Mouse (Mus musculus): ENCODE measurements around the gene Mtus2. TPM values are rescaled to one million over a fixed set of nuclear protein-coding genes. Genes with fewer than 3 reads are reported as not detected.
A peak's percentile ranks its signal among the peaks of the same experiment; 100 is the strongest.

Mtus2 gene
- 5.5 TPM in 2 replicates for polyA plus RNA-seq (2015; fragmentation: Nextera tagmentation; extraction: Ambion mirVana)

GRCm38 (mm10) chr5:147956821-147957564, at the start of gene Mtus2:
Gene Mtus2 (plus strand): TSS chr5:147957320.
- WGBS = 1% methylated on average over 40 of the region's 55 CpGs
- H3K27me3 ChIP-seq (replicated peaks; ENCODE audit: insufficient read depth, low read length) = peaks cover 18% of the 10 kb centered on the region; the same call in 1 of the 2 replicates
- DNase-seq (ENCODE audit: low spot score) (peak; percentile 78), ATAC-seq (peak; percentile 86)
- H3K9me3 ChIP-seq (ENCODE audit: low read length) = no peaks in the 10 kb centered on the region
- H3K27ac ChIP-seq (ENCODE audit: low read length) = no peak within 1 kb of the TSS
- no peak within 1 kb of the TSS for H3K9ac ChIP-seq (replicated peaks; ENCODE audit: low read depth)
- H3K4me2 ChIP-seq (replicated peaks; ENCODE audit: low read depth, low read length) = peak within 1 kb of the TSS; percentile 80
- TF ChIP-seq EP300 (IDR thresholded peaks at IDR 0.05) = no peak
- peak; percentile 91 for TF ChIP-seq CTCF (IDR thresholded peaks at IDR 0.05)
- peak within 1 kb of the TSS; percentile 40 for H3K4me3 ChIP-seq (ENCODE audit: low read depth, low read length)
- no peaks in the 10 kb centered on the region for H3K36me3 ChIP-seq (ENCODE audit: insufficient read depth, low read length)
- H3K4me1 ChIP-seq (ENCODE audit: insufficient read depth, low read depth, low read length) = no peaks in the 10 kb centered on the region

- Histone ChIP-seq H3K4me2 (replicated peaks; ENCODE audit: low read depth, low read length) (no peak overlapping the region), H3K27me3 (replicated peaks; ENCODE audit: insufficient read depth, low read length) (no peaks in the 10 kb centered on the region), H3K4me3 (ENCODE audit: low read depth, low read length) (no peak overlapping the region), H3K9ac (replicated peaks; ENCODE audit: low read depth) (no peak overlapping the region), H3K4me1 (ENCODE audit: insufficient read depth, low read depth, low read length) (no peaks in the 10 kb centered on the region), H3K27ac (ENCODE audit: low read length) (no peak overlapping the region), H3K36me3 (ENCODE audit: insufficient read depth, low read length) (no peaks in the 10 kb centered on the region), H3K9me3 (ENCODE audit: low read length) (no peaks in the 10 kb centered on the region)
- ATAC-seq (no peak), DNase-seq (ENCODE audit: low spot score) (no peak)
- 87% methylated on average over 8 of the region's 8 CpGs for WGBS
- TF ChIP-seq EP300 (IDR thresholded peaks at IDR 0.05) (no peak), CTCF (IDR thresholded peaks at IDR 0.05) (no peak)
Measured at GRCm38 (mm10) chr5:147907851-147908250, 49.3 kb upstream of the Mtus2 start.

- Histone ChIP-seq H3K4me1 (ENCODE audit: insufficient read depth, low read depth, low read length) (0 out of 2 replicates have a peak, but pooled peaks cover 5% of the 10 kb centered on the region), H3K4me3 (ENCODE audit: low read depth, low read length) (no peak overlapping the region), H3K36me3 (ENCODE audit: insufficient read depth, low read length) (no peaks in the 10 kb centered on the region), H3K9me3 (ENCODE audit: low read length) (no peaks in the 10 kb centered on the region), H3K4me2 (replicated peaks; ENCODE audit: low read depth, low read length) (no peak overlapping the region), H3K9ac (replicated peaks; ENCODE audit: low read depth) (no peak overlapping the region), H3K27ac (ENCODE audit: low read length) (no peak overlapping the region), H3K27me3 (replicated peaks; ENCODE audit: insufficient read depth, low read length) (no peaks in the 10 kb centered on the region)
- ATAC-seq (no peak), DNase-seq (ENCODE audit: low spot score) (no peak)
- WGBS = 70% methylated on average over 12 of the region's 12 CpGs
- TF ChIP-seq CTCF (IDR thresholded peaks at IDR 0.05) = peak; percentile 50
- no peak for TF ChIP-seq EP300 (IDR thresholded peaks at IDR 0.05)
Measured at GRCm38 (mm10) chr5:147910807-147911509, 46.2 kb upstream of the Mtus2 start.

- Histone ChIP-seq H3K36me3 (ENCODE audit: insufficient read depth, low read length) (no peaks in the 10 kb centered on the region), H3K9me3 (ENCODE audit: low read length) (no peaks in the 10 kb centered on the region), H3K4me2 (replicated peaks; ENCODE audit: low read depth, low read length) (no peak overlapping the region), H3K27me3 (replicated peaks; ENCODE audit: insufficient read depth, low read length) (no peaks in the 10 kb centered on the region), H3K27ac (ENCODE audit: low read length) (no peak overlapping the region), H3K4me3 (ENCODE audit: low read depth, low read length) (no peak overlapping the region), H3K9ac (replicated peaks; ENCODE audit: low read depth) (no peak overlapping the region), H3K4me1 (ENCODE audit: insufficient read depth, low read depth, low read length) (0 out of 2 replicates have a peak, but pooled peaks cover 5% of the 10 kb centered on the region)
- 63% methylated on average over 5 of the region's 5 CpGs for WGBS
- no peak for TF ChIP-seq EP300 (IDR thresholded peaks at IDR 0.05)
- no peak for TF ChIP-seq CTCF (IDR thresholded peaks at IDR 0.05)
- DNase-seq (ENCODE audit: low spot score) = peak; percentile 45
- peak; percentile 40; the same call in 1 of the 2 replicates for ATAC-seq
Measured at GRCm38 (mm10) chr5:147911744-147912143, 45.4 kb upstream of the Mtus2 start.

GRCm38 (mm10) chr5:147913241-147913842, 43.8 kb upstream of the Mtus2 start:
- Histone ChIP-seq H3K27me3 (replicated peaks; ENCODE audit: insufficient read depth, low read length) (no peaks in the 10 kb centered on the region), H3K4me2 (replicated peaks; ENCODE audit: low read depth, low read length) (peak overlapping the region; percentile 22; the same call in 1 of the 2 replicates), H3K9ac (replicated peaks; ENCODE audit: low read depth) (no peak overlapping the region), H3K4me1 (ENCODE audit: insufficient read depth, low read depth, low read length) (0 out of 2 replicates have a peak, but pooled peaks cover 5% of the 10 kb centered on the region), H3K9me3 (ENCODE audit: low read length) (no peaks in the 10 kb centered on the region), H3K4me3 (ENCODE audit: low read depth, low read length) (no peak overlapping the region), H3K36me3 (ENCODE audit: insufficient read depth, low read length) (no peaks in the 10 kb centered on the region), H3K27ac (ENCODE audit: low read length) (peak overlapping the region; percentile 77)
- ATAC-seq (peak; percentile 74), DNase-seq (ENCODE audit: low spot score) (peak; percentile 71)
- 14% methylated on average over 14 of the region's 14 CpGs for WGBS
- TF ChIP-seq EP300 (IDR thresholded peaks at IDR 0.05) (no peak), CTCF (IDR thresholded peaks at IDR 0.05) (no peak)

- WGBS = 39% methylated on average over 6 of the region's 6 CpGs
- Histone ChIP-seq H3K4me3 (ENCODE audit: low read depth, low read length) (no peak overlapping the region), H3K9ac (replicated peaks; ENCODE audit: low read depth) (no peak overlapping the region), H3K27ac (ENCODE audit: low read length) (no peak overlapping the region), H3K4me2 (replicated peaks; ENCODE audit: low read depth, low read length) (no peak overlapping the region), H3K27me3 (replicated peaks; ENCODE audit: insufficient read depth, low read length) (no peaks in the 10 kb centered on the region), H3K4me1 (ENCODE audit: insufficient read depth, low read depth, low read length) (0 out of 2 replicates have a peak, but pooled peaks cover 5% of the 10 kb centered on the region), H3K9me3 (ENCODE audit: low read length) (no peaks in the 10 kb centered on the region), H3K36me3 (ENCODE audit: insufficient read depth, low read length) (no peaks in the 10 kb centered on the region)
- peak; percentile 88 for TF ChIP-seq EP300 (IDR thresholded peaks at IDR 0.05)
- peak; percentile 57 for TF ChIP-seq CTCF (IDR thresholded peaks at IDR 0.05)
- DNase-seq (ENCODE audit: low spot score) (peak; percentile 59), ATAC-seq (peak; percentile 16)
Measured at GRCm38 (mm10) chr5:147915038-147915566, 42.0 kb upstream of the Mtus2 start.
